19 mouse cellular contexts compared by ENCODE assay signal in the genomic region with DNA sequence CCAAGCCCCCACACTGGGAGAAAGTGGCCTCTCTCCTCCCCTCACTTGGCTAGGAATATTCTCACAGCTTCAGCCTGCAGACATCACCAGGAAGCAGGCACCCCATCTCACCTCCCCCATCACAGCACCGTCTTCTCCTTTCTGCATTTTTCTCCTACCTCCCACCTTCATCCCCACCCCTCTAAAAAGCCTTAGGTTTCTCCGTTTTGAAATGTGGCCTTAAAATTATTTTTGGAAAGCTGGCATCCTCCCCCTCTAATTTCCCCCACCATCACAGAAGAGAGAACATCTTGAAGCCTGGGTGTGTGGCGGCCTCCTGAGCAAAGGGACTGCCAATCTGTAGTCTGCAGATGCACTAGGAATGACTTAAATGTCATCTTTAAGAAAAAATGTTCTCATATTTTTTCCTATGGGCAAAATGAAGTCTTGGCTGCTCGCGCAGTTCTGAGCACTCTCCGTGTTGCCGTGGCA.
DNase-seq lines count a peak whose midpoint lies in the region; ATAC-seq and TF ChIP-seq lines count a peak whose summit lies in the region.
"Had no signal": no experiment of that assay in that cellular context is flagged by ENCODE, and none has a peak within 500 bp of the region (broad histone marks: within the 10 kb centered on the region; RNA-seq: fewer than 3 reads in every experiment).

No protein-coding gene starts in this region.

- no peak for ATAC-seq in forebrain, embryonic 14.5 days
- ATAC-seq in forebrain, embryonic 12.5 days (ENCODE audit: low FRiP score), result no peak
- no peak for ATAC-seq in hindbrain, postnatal 0 days
- ATAC-seq: inflammation-experienced regulatory T-cells, adult 6 months had no signal

- peaks cover 12% of the 10 kb centered on the region; the same call in 1 of the 2 replicates for H3K36me3 ChIP-seq in forebrain, embryonic 14.5 days (ENCODE audit: control insufficient read depth, insufficient read depth, low read length)
- H3K36me3 ChIP-seq in forebrain, embryonic 12.5 days (replicated peaks), result peaks cover 18% of the 10 kb centered on the region
- peaks cover 6% of the 10 kb centered on the region; the same call in 1 of the 2 replicates for H3K36me3 ChIP-seq in hindbrain, postnatal 0 days (ENCODE audit: insufficient read depth, low read length)
- H3K36me3 ChIP-seq: embryonic facial prominence, embryonic 12.5 days; heart, embryonic 12.5 days; kidney, embryonic 15.5 days; neural tube, embryonic 13.5 days had no signal

- H3K27me3 ChIP-seq in forebrain, embryonic 14.5 days (replicated peaks; ENCODE audit: control insufficient read depth, insufficient read depth, low read length), result no peaks in the 10 kb centered on the region
- no peaks in the 10 kb centered on the region for H3K27me3 ChIP-seq in forebrain, embryonic 12.5 days
- no peaks in the 10 kb centered on the region for H3K27me3 ChIP-seq in hindbrain, postnatal 0 days (ENCODE audit: insufficient read depth, low read length)
- H3K27me3 ChIP-seq: CH12.LX; embryonic facial prominence, embryonic 12.5 days; heart, embryonic 12.5 days; kidney, embryonic 15.5 days; neural tube, embryonic 13.5 days had no signal

- 82% methylated on average over 7 of the region's 7 CpGs for WGBS in forebrain, embryonic 14.5 days
- 87% methylated on average over 7 of the region's 7 CpGs for WGBS in forebrain, embryonic 12.5 days
- 82% methylated on average over 7 of the region's 7 CpGs for WGBS in hindbrain, postnatal 0 days

- H3K9me3 ChIP-seq in forebrain, embryonic 14.5 days (replicated peaks; ENCODE audit: control insufficient read depth, low read length), result no peaks in the 10 kb centered on the region
- no peaks in the 10 kb centered on the region for H3K9me3 ChIP-seq in forebrain, embryonic 12.5 days
- H3K9me3 ChIP-seq in hindbrain, postnatal 0 days (ENCODE audit: low read length), result no peaks in the 10 kb centered on the region
- H3K9me3 ChIP-seq: embryonic facial prominence, embryonic 12.5 days; heart, embryonic 12.5 days; hindbrain, embryonic 10.5 days; kidney, embryonic 15.5 days; neural tube, embryonic 13.5 days had no signal

- no peak for TF ChIP-seq CTCF in brain, embryonic 14.5 days (IDR thresholded peaks at IDR 0.05; ENCODE audit: borderline replicate concordance, extremely low read depth, insufficient read depth, insufficient read length)
- TF ChIP-seq CTCF in hindbrain, postnatal 0 days (IDR thresholded peaks at IDR 0.05; ENCODE audit: low read depth), result no peak

- no peak overlapping the region for H3K4me2 ChIP-seq in forebrain, embryonic 14.5 days (ENCODE audit: low read length)
- H3K4me2 ChIP-seq in forebrain, embryonic 12.5 days, result no peak overlapping the region
- H3K4me2 ChIP-seq in hindbrain, postnatal 0 days (ENCODE audit: low read depth, low read length), result no peak overlapping the region
- H3K4me2 ChIP-seq: embryonic facial prominence, embryonic 12.5 days; heart, embryonic 12.5 days; kidney, embryonic 15.5 days; neural tube, embryonic 13.5 days had no signal

- no peaks in the 10 kb centered on the region for H3K4me1 ChIP-seq in forebrain, embryonic 14.5 days (ENCODE audit: control insufficient read depth, insufficient read depth, low read length)
- H3K4me1 ChIP-seq in forebrain, embryonic 12.5 days, result no peaks in the 10 kb centered on the region
- H3K4me1 ChIP-seq in hindbrain, postnatal 0 days (ENCODE audit: insufficient read depth, low read length), result no peaks in the 10 kb centered on the region
- H3K4me1 ChIP-seq: embryonic facial prominence, embryonic 12.5 days; heart, embryonic 12.5 days; hindbrain, embryonic 10.5 days; kidney, embryonic 15.5 days; neural tube, embryonic 13.5 days had no signal

- no peak overlapping the region for H3K9ac ChIP-seq in forebrain, embryonic 14.5 days (ENCODE audit: low read length)
- H3K9ac ChIP-seq in forebrain, embryonic 12.5 days, result no peak overlapping the region
- no peak overlapping the region for H3K9ac ChIP-seq in hindbrain, postnatal 0 days (replicated peaks; ENCODE audit: low read length)
- H3K9ac ChIP-seq: embryonic facial prominence, embryonic 12.5 days; heart, embryonic 12.5 days; kidney, embryonic 15.5 days; neural tube, embryonic 13.5 days had no signal

- peak; percentile 25 for DNase-seq in forebrain, embryonic 14.5 days (ENCODE audit: low spot score)
- DNase-seq in brain, embryonic 14.5 days (ENCODE audit: low read depth), result peak; percentile 28
- DNase-seq in layer of hippocampus, adult 8-10 months (ENCODE audit: low spot score in 2 of 2), result peak; percentile 52 to 60
- DNase-seq in right cerebral cortex, adult 18-20 months, result peak; percentile 88
- no peak for DNase-seq in kidney, adult 11 months
- DNase-seq in hindbrain, postnatal 0 days (ENCODE audit: low spot score), result no peak
- DNase-seq in urinary bladder, postnatal 14 days (ENCODE audit: low spot score), result no peak
- DNase-seq: cerebellum, adult 11-12 months; cerebellum, postnatal 36 days; gastrocnemius, postnatal 25 days; liver had no signal

- H3K27ac ChIP-seq in forebrain, embryonic 14.5 days (ENCODE audit: low read depth, low read length), result no peak overlapping the region
- no peak overlapping the region for H3K27ac ChIP-seq in forebrain, embryonic 12.5 days
- H3K27ac ChIP-seq in hindbrain, postnatal 0 days, result no peak overlapping the region
- H3K27ac ChIP-seq: embryonic facial prominence, embryonic 12.5 days; hindbrain, embryonic 10.5 days; kidney, embryonic 15.5 days; neural tube, embryonic 13.5 days had no signal

- H3K4me3 ChIP-seq in forebrain, embryonic 14.5 days (ENCODE audit: low read depth, low read length), result no peak overlapping the region
- no peak overlapping the region for H3K4me3 ChIP-seq in forebrain, embryonic 12.5 days (replicated peaks)
- no peak overlapping the region for H3K4me3 ChIP-seq in hindbrain, postnatal 0 days (ENCODE audit: low read length)
- H3K4me3 ChIP-seq: embryonic facial prominence, embryonic 12.5 days; heart, embryonic 12.5 days; hindbrain, embryonic 10.5 days; kidney, embryonic 15.5 days; neural tube, embryonic 13.5 days had no signal

- no peak for TF ChIP-seq POLR2A in brain, embryonic 14.5 days (IDR thresholded peaks at IDR 0.05; ENCODE audit: borderline replicate concordance, extremely low read depth, insufficient read depth, insufficient read length, poor library complexity, severe bottlenecking)

Comparison
In these comparisons a context has a peak if more than half of its experiments do, and no peak if none do; other contexts are left out.
1. DNase-seq: peak in forebrain, embryonic 14.5 days (single experiment), brain, embryonic 14.5 days (single experiment), layer of hippocampus, adult 8-10 months (2 of 2) and right cerebral cortex, adult 18-20 months (single experiment); none in kidney, adult 11 months (single experiment), hindbrain, postnatal 0 days (single experiment) and urinary bladder, postnatal 14 days (single experiment).